Mouse (Mus musculus): Measurements from ENCODE around the gene Abhd4.

DNA sequence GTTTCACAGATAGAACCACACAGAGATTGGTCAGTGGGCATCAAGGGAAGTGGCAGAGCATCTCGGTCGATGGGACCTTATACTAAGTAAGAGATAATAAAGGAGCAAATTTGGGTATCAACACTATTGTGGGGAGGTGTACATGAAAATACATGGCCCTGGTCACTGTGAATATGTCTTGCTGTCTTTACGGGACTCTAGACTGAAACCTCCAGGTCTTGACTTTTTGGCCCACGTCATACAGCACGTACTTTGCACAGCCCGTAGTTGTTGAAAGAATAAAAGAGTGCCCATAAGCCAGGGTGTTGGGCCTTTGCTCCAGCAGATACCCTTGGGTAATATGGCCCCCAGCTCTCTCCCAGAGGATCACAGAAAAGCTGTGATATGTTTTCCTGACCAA lies 32.3 kb upstream of the Abhd4 start:
- TF ChIP-seq CTCF (IDR thresholded peaks at IDR 0.05; ENCODE audit: low read depth) (no peak), EP300 (optimal IDR thresholded peaks at IDR 0.05) (no peak)

All from stomach, postnatal 0 days (tissue).